Mouse (Mus musculus): ENCODE data around the gene Adgre4. TPM values are rescaled to one million over a fixed set of nuclear protein-coding genes. Genes with fewer than 3 reads are reported as not detected.
"Not testable (repeated sequence)": the region's sequence is repeated elsewhere in the genome, so short reads cannot be mapped to it uniquely, and the experiment has no call there.

Adgre4 gene
- total RNA-seq (2021) = under 1 TPM; 0.09 to 0.12 TPM
- long read RNA-seq, experiment 1 = 0 reads
- long read RNA-seq, experiment 2 = 0 reads

GRCm38 (mm10) chr17:55749786-55750185 lies at the start of gene Adgre4:
TSS of gene Adgre4 (plus strand) at chr17:55749984.
- intact Hi-C loops (cut with DNase I; ENCODE audit: low total_unique reads) = no loop called here
- DNase-seq = no peak

GRCm38 (mm10) chr17:55702161-55702820 lies 47.5 kb upstream of the Adgre4 start:
- intact Hi-C loops (cut with DNase I; ENCODE audit: low total_unique reads) = no loop called here
- peak; percentile 53 for DNase-seq

GRCm38 (mm10) chr17:55702865-55703264 lies 46.9 kb upstream of the Adgre4 start:
- intact Hi-C loops (cut with DNase I; ENCODE audit: low total_unique reads) = no loop called here
- DNase-seq = no peak

GRCm38 (mm10) chr17:55711984-55712811 lies 37.6 kb upstream of the Adgre4 start, which contains the start of gene Pot1b:
TSS of gene Pot1b (minus strand) at chr17:55712628.
- intact Hi-C loops (cut with DNase I; ENCODE audit: low total_unique reads) = no loop called here
- DNase-seq = peak; percentile 97

GRCm38 (mm10) chr17:55721270-55721669 lies 28.5 kb upstream of the Adgre4 start:
- DNase-seq = no peak
- intact Hi-C loops (cut with DNase I; ENCODE audit: low total_unique reads) = no loop called here

GRCm38 (mm10) chr17:55722250-55722649 lies 27.5 kb upstream of the Adgre4 start:
- intact Hi-C loops (cut with DNase I; ENCODE audit: low total_unique reads) = no loop called here
- no peak for DNase-seq

GRCm38 (mm10) chr17:55726193-55726592 lies 23.6 kb upstream of the Adgre4 start:
- no peak for DNase-seq
- intact Hi-C loops (cut with DNase I; ENCODE audit: low total_unique reads) = no loop called here

GRCm38 (mm10) chr17:55736675-55737074 lies 13.1 kb upstream of the Adgre4 start:
- no peak for DNase-seq
- intact Hi-C loops (cut with DNase I; ENCODE audit: low total_unique reads) = no loop called here

- DNase-seq = no peak
- intact Hi-C loops (cut with DNase I; ENCODE audit: low total_unique reads) = no loop called here
Observed at GRCm38 (mm10) chr17:55751170-55751569, 1.4 kb downstream of the Adgre4 start.

- intact Hi-C loops (cut with DNase I; ENCODE audit: low total_unique reads) = no loop called here
- DNase-seq = no peak
Observed at GRCm38 (mm10) chr17:55813642-55814041, 63.9 kb downstream of the Adgre4 start.

GRCm38 (mm10) chr17:55816853-55817252 lies 67.1 kb downstream of the Adgre4 start:
- intact Hi-C loops (cut with DNase I; ENCODE audit: low total_unique reads) = no loop called here
- DNase-seq = no peak

- intact Hi-C loops (cut with DNase I; ENCODE audit: low total_unique reads) = no loop called here
- DNase-seq = no peak
Observed at GRCm38 (mm10) chr17:55821566-55821965, 71.8 kb downstream of the Adgre4 start.

- no peak for DNase-seq
- intact Hi-C loops (cut with DNase I; ENCODE audit: low total_unique reads) = no loop called here
Observed at GRCm38 (mm10) chr17:55843067-55843466, 93.3 kb downstream of the Adgre4 start.

GRCm38 (mm10) chr17:55877184-55877583 lies 127.4 kb downstream of the Adgre4 start:
- no peak for DNase-seq
- intact Hi-C loops (cut with DNase I; ENCODE audit: low total_unique reads) = no loop called here

GRCm38 (mm10) chr17:55878282-55878635 lies 128.5 kb downstream of the Adgre4 start:
- not testable (repeated sequence) for DNase-seq

GRCm38 (mm10) chr17:55878636-55879369 lies 129.0 kb downstream of the Adgre4 start, which contains the start of gene Zfp119a:
TSS of gene Zfp119a (minus strand) at chr17:55878930.
- intact Hi-C loops (cut with DNase I; ENCODE audit: low total_unique reads) = not testable (repeated sequence)
- DNase-seq = peak; percentile 72

More at GRCm38 (mm10) chr17:55878282-55878635, 128.5 kb downstream of the Adgre4 start:
- intact Hi-C loops (cut with DNase I; ENCODE audit: low total_unique reads) = not testable (repeated sequence)

- no peak for DNase-seq
- intact Hi-C loops (cut with DNase I; ENCODE audit: low total_unique reads) = no loop called here
Observed at GRCm38 (mm10) chr17:55883631-55884030, 133.8 kb downstream of the Adgre4 start.

GRCm38 (mm10) chr17:55884912-55885311 lies 135.1 kb downstream of the Adgre4 start:
- intact Hi-C loops (cut with DNase I; ENCODE audit: low total_unique reads) = no loop called here
- DNase-seq = no peak

GRCm38 (mm10) chr17:55892406-55892955 lies 142.7 kb downstream of the Adgre4 start:
- DNase-seq; intact Hi-C loops (cut with DNase I; ENCODE audit: low total_unique reads): not testable (repeated sequence)

- no peak for DNase-seq
Observed at GRCm38 (mm10) chr17:55903087-55903486, 153.3 kb downstream of the Adgre4 start.

More at GRCm38 (mm10) chr17:55903087-55903486, 153.3 kb downstream of the Adgre4 start:
- intact Hi-C loops (cut with DNase I; ENCODE audit: low total_unique reads) = no loop called here

All from gastrocnemius, postnatal 14 days (tissue).